Mouse (Mus musculus): ENCODE measurements around the gene Vti1a.

DNA sequence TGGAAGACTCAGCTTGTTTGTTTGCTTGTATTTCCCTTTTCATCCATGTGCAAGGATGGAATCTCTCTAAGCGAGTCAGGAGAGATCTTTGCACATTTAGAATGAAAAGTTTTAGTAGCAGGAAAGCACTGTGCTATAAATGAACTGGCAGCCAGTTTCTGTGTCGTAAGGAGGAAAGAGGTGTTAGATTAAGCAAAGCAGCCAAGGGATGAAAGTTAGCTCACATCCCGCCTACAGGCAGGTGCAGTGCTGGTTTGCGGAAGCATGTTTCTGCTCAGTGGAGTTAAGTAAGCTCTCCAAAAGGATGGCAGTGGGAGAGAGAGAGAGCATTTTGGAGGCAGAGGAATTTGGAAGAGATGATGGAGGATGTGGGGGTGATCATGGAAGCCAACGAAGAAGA is 105.7 kb downstream of the Vti1a start:
- TF ChIP-seq POLR2A (IDR thresholded peaks at IDR 0.05; ENCODE audit: extremely low read depth, insufficient read depth, low read length) (no peak), CTCF (IDR thresholded peaks at IDR 0.05; ENCODE audit: extremely low read depth, insufficient read depth, low read length) (no peak)

Measured in cortical plate, adult 2 months (tissue).